Mouse (Mus musculus) midbrain, embryonic 12.5 days (tissue): ENCODE data around the gene Trappc6b. TPM values are rescaled to one million over a fixed set of nuclear protein-coding genes. Genes with fewer than 3 reads are reported as not detected.

ENCODE experiments used
- ATAC-seq: fragments of 200-750 bp; cut with Nextera tagmentation; 2 replicates; pipeline ENCODE4 v1.8.0; 2017; ENCODE audit warnings: low read depth, moderate TSS enrichment, moderate library complexity; ENCODE audit not compliant: low FRiP score
- H3K27ac ChIP-seq: fragments of 300-500 bp; sonication (generic); replicated peaks from 2 replicates; pipeline ENCODE4 v1.5.1; 2016; ENCODE audit warnings: mild to moderate bottlenecking
- H3K27me3 ChIP-seq: fragments of 300-500 bp; sonication (generic); 2 replicates; pipeline ENCODE4 v1.6.1; 2016; ENCODE audit warnings: mild to moderate bottlenecking
- H3K36me3 ChIP-seq: fragments of 300-500 bp; sonication (generic); 2 replicates; pipeline ENCODE4 v1.6.1; 2016
- H3K4me1 ChIP-seq: fragments of 300-500 bp; sonication (generic); 2 replicates; pipeline ENCODE4 v1.6.1; 2016
- H3K4me2 ChIP-seq: fragments of 300-500 bp; sonication (generic); replicated peaks from 2 replicates; pipeline ENCODE4 v1.6.1; 2016; ENCODE audit warnings: mild to moderate bottlenecking, moderate library complexity
- H3K4me3 ChIP-seq: fragments of 300-500 bp; sonication (generic); 2 replicates; pipeline ENCODE4 v1.5.1; 2016; ENCODE audit warnings: mild to moderate bottlenecking
- H3K9ac ChIP-seq: fragments of 300-500 bp; sonication (generic); replicated peaks from 2 replicates; pipeline ENCODE4 v1.6.1; 2016; ENCODE audit warnings: mild to moderate bottlenecking, moderate library complexity
- H3K9me3 ChIP-seq: fragments of 300-500 bp; sonication (generic); 2 replicates; pipeline ENCODE4 v1.6.1; 2016; ENCODE audit warnings: mild to moderate bottlenecking
- WGBS: fragments of 180-500 bp; shearing (Covaris S2); methylation state at CpG from one replicate; pipeline ENCODE4 v1.1.7; 2016; 5-methylcytosine and 5-hydroxymethylcytosine counted together
- polyA plus RNA-seq: library from polyadenylated mRNA; unstranded; fragments of >200 nt; fragmentation: Nextera tagmentation; extraction: Ambion mirVana; gene quantifications from 2 replicates; pipeline ENCODE4 v1.2.1, GENCODE M21; 2016

Trappc6b gene
- 113 and 117 TPM in 2 replicates for polyA plus RNA-seq

- peaks cover 14% of the 10 kb centered on the region for H3K4me1 ChIP-seq
- H3K4me3 ChIP-seq: peak within 1 kb of the TSS; percentile 89
- peak; percentile 97 for ATAC-seq
- no peaks in the 10 kb centered on the region for H3K27me3 ChIP-seq
- peak within 1 kb of the TSS; percentile 78 for H3K4me2 ChIP-seq
- peaks cover 4% of the 10 kb centered on the region for H3K36me3 ChIP-seq
- H3K9me3 ChIP-seq: no peaks in the 10 kb centered on the region
- peak within 1 kb of the TSS; percentile 95 for H3K9ac ChIP-seq
- WGBS: under 1% methylated on average over 49 of the region's 49 CpGs
- peak within 1 kb of the TSS; percentile 89 for H3K27ac ChIP-seq
These were observed at the start of gene Trappc6b for GRCm38 (mm10) chr12:59060993-59061595. Gene Trappc6b (minus strand): TSS chr12:59061472.

- no peaks in the 10 kb centered on the region for H3K4me1 ChIP-seq
- no peak for ATAC-seq
- H3K36me3 ChIP-seq: no peaks in the 10 kb centered on the region
These were observed 46.7 kb upstream of the Trappc6b start for GRCm38 (mm10) chr12:59107926-59108325.

GRCm38 (mm10) chr12:59106491-59106890 is 45.2 kb upstream of the Trappc6b start:
- Histone ChIP-seq H3K36me3 (no peaks in the 10 kb centered on the region), H3K27ac (no peak overlapping the region), H3K4me1 (no peaks in the 10 kb centered on the region), H3K9ac (no peak overlapping the region), H3K4me3 (no peak overlapping the region), H3K9me3 (no peaks in the 10 kb centered on the region), H3K4me2 (no peak overlapping the region), H3K27me3 (no peaks in the 10 kb centered on the region)
- WGBS: 92% methylated on average over 5 of the region's 5 CpGs
- ATAC-seq: no peak

More at GRCm38 (mm10) chr12:59107926-59108325, 46.7 kb upstream of the Trappc6b start:
- Histone ChIP-seq H3K9me3 (no peaks in the 10 kb centered on the region), H3K9ac (no peak overlapping the region), H3K27ac (no peak overlapping the region), H3K27me3 (no peaks in the 10 kb centered on the region), H3K4me2 (no peak overlapping the region), H3K4me3 (no peak overlapping the region)
- 90% methylated on average over 4 of the region's 4 CpGs for WGBS

- no peak overlapping the region for H3K27ac ChIP-seq
- H3K9ac ChIP-seq: no peak overlapping the region
- H3K4me2 ChIP-seq: no peak overlapping the region
- H3K4me3 ChIP-seq: no peak overlapping the region
- no peaks in the 10 kb centered on the region for H3K9me3 ChIP-seq
- no peak for ATAC-seq
- H3K27me3 ChIP-seq: no peaks in the 10 kb centered on the region
- 88% methylated on average over 6 of the region's 6 CpGs for WGBS
- no peaks in the 10 kb centered on the region for H3K36me3 ChIP-seq
- H3K4me1 ChIP-seq: no peaks in the 10 kb centered on the region
These were observed 44.6 kb upstream of the Trappc6b start for GRCm38 (mm10) chr12:59105914-59106313.

- no peaks in the 10 kb centered on the region for H3K36me3 ChIP-seq
- H3K27me3 ChIP-seq: no peaks in the 10 kb centered on the region
- no peak overlapping the region for H3K4me3 ChIP-seq
- no peaks in the 10 kb centered on the region for H3K4me1 ChIP-seq
- no peak overlapping the region for H3K9ac ChIP-seq
- ATAC-seq: no peak
- no peak overlapping the region for H3K4me2 ChIP-seq
- no peak overlapping the region for H3K27ac ChIP-seq
- H3K9me3 ChIP-seq: no peaks in the 10 kb centered on the region
- 80% methylated on average over 5 of the region's 5 CpGs for WGBS
These were observed 43.5 kb upstream of the Trappc6b start for GRCm38 (mm10) chr12:59104771-59105170.

- Histone ChIP-seq H3K4me1 (no peaks in the 10 kb centered on the region), H3K36me3 (no peaks in the 10 kb centered on the region), H3K9ac (no peak within 1 kb of the TSS), H3K27me3 (no peaks in the 10 kb centered on the region), H3K4me3 (no peak within 1 kb of the TSS), H3K27ac (no peak within 1 kb of the TSS), H3K4me2 (no peak within 1 kb of the TSS), H3K9me3 (no peaks in the 10 kb centered on the region)
- ATAC-seq: no peak
- 86% methylated on average over 19 of the region's 19 CpGs for WGBS
These were observed 34.1 kb upstream of the Trappc6b start, which contains the start of gene Mia2 for GRCm38 (mm10) chr12:59095104-59096025. Gene Mia2 (plus strand): TSS chr12:59095799.

- no peaks in the 10 kb centered on the region for H3K27me3 ChIP-seq
- H3K4me3 ChIP-seq: no peak overlapping the region
- no peak overlapping the region for H3K9ac ChIP-seq
- H3K4me2 ChIP-seq: no peak overlapping the region
- ATAC-seq: no peak
- H3K9me3 ChIP-seq: no peaks in the 10 kb centered on the region
- H3K27ac ChIP-seq: no peak overlapping the region
- H3K36me3 ChIP-seq: no peaks in the 10 kb centered on the region
- no peaks in the 10 kb centered on the region for H3K4me1 ChIP-seq
- WGBS: 81% methylated on average over 2 of the region's 2 CpGs
These were observed 32.3 kb upstream of the Trappc6b start for GRCm38 (mm10) chr12:59093543-59093942.

- ATAC-seq: no peak
These were observed 24.9 kb upstream of the Trappc6b start for GRCm38 (mm10) chr12:59086171-59086570.

GRCm38 (mm10) chr12:59084446-59084845 is 23.2 kb upstream of the Trappc6b start:
- H3K27ac ChIP-seq: no peak overlapping the region
- no peaks in the 10 kb centered on the region for H3K27me3 ChIP-seq
- no peaks in the 10 kb centered on the region for H3K9me3 ChIP-seq
- ATAC-seq: no peak
- H3K4me3 ChIP-seq: no peak overlapping the region
- no peaks in the 10 kb centered on the region for H3K4me1 ChIP-seq
- H3K36me3 ChIP-seq: no peaks in the 10 kb centered on the region
- H3K9ac ChIP-seq: no peak overlapping the region
- WGBS: 88% methylated on average over 5 of the region's 5 CpGs
- H3K4me2 ChIP-seq: no peak overlapping the region

More at GRCm38 (mm10) chr12:59086171-59086570, 24.9 kb upstream of the Trappc6b start:
- H3K4me2 ChIP-seq: no peak overlapping the region
- 82% methylated on average over 5 of the region's 5 CpGs for WGBS
- no peaks in the 10 kb centered on the region for H3K4me1 ChIP-seq
- H3K9me3 ChIP-seq: no peaks in the 10 kb centered on the region
- no peaks in the 10 kb centered on the region for H3K27me3 ChIP-seq
- H3K36me3 ChIP-seq: no peaks in the 10 kb centered on the region
- no peak overlapping the region for H3K4me3 ChIP-seq
- H3K27ac ChIP-seq: no peak overlapping the region
- no peak overlapping the region for H3K9ac ChIP-seq

- H3K4me3 ChIP-seq: no peak overlapping the region
- H3K36me3 ChIP-seq: no peaks in the 10 kb centered on the region
- H3K4me1 ChIP-seq: no peaks in the 10 kb centered on the region
- no peak overlapping the region for H3K27ac ChIP-seq
- no peak overlapping the region for H3K9ac ChIP-seq
- no peaks in the 10 kb centered on the region for H3K27me3 ChIP-seq
- ATAC-seq: no peak
- no peaks in the 10 kb centered on the region for H3K9me3 ChIP-seq
- WGBS: 83% methylated on average over 4 of the region's 4 CpGs
- no peak overlapping the region for H3K4me2 ChIP-seq
These were observed 19.2 kb upstream of the Trappc6b start for GRCm38 (mm10) chr12:59080461-59080860.

GRCm38 (mm10) chr12:59077883-59078282 is 16.6 kb upstream of the Trappc6b start:
- 0 out of 2 replicates have a peak, but pooled peaks cover 3% of the 10 kb centered on the region for H3K36me3 ChIP-seq
- H3K9me3 ChIP-seq: no peaks in the 10 kb centered on the region
- WGBS: 97% methylated on average over 3 of the region's 3 CpGs
- no peaks in the 10 kb centered on the region for H3K27me3 ChIP-seq
- no peak overlapping the region for H3K4me2 ChIP-seq
- H3K27ac ChIP-seq: no peak overlapping the region
- ATAC-seq: no peak
- H3K4me3 ChIP-seq: no peak overlapping the region
- no peaks in the 10 kb centered on the region for H3K4me1 ChIP-seq
- no peak overlapping the region for H3K9ac ChIP-seq

GRCm38 (mm10) chr12:59076996-59077395 is 15.7 kb upstream of the Trappc6b start:
- Histone ChIP-seq H3K27me3 (no peaks in the 10 kb centered on the region), H3K9ac (no peak overlapping the region), H3K27ac (no peak overlapping the region), H3K4me1 (no peaks in the 10 kb centered on the region), H3K36me3 (peaks cover 11% of the 10 kb centered on the region), H3K4me2 (no peak overlapping the region), H3K9me3 (no peaks in the 10 kb centered on the region), H3K4me3 (no peak overlapping the region)
- no peak for ATAC-seq
- 88% methylated on average over 3 of the region's 3 CpGs for WGBS
